Mouse (Mus musculus) megakaryocyte, embryonic 14.5 days (primary cell): Measurements from ENCODE around the gene Rnf217. TPM values are rescaled to one million over a fixed set of nuclear protein-coding genes. Genes with fewer than 3 reads are reported as not detected.

ENCODE experiments used
- H3K27me3 ChIP-seq: replicated peaks from 2 replicates; pipeline ENCODE3; 2012; ENCODE audit warnings: inconsistent platforms
- H3K36me3 ChIP-seq: replicated peaks from 2 replicates; pipeline ENCODE3; 2012; ENCODE audit warnings: low read length, inconsistent platforms, mixed read lengths
- H3K4me1 ChIP-seq: 2 replicates; pipeline ENCODE4 v1.6.1; 2012; ENCODE audit warnings: inconsistent platforms
- H3K4me3 ChIP-seq: replicated peaks from 2 replicates; pipeline ENCODE3; 2012; ENCODE audit warnings: moderate library complexity, mild to moderate bottlenecking, inconsistent platforms
- H3K9me3 ChIP-seq: 2 replicates; pipeline ENCODE4 v1.6.1; 2012; ENCODE audit warnings: inconsistent platforms
- FLI1 ChIP-seq: IDR thresholded peaks from 2 replicates; pipeline ENCODE4 v1.6.1; 2012; ENCODE audit warnings: low read length, inconsistent platforms, mixed read lengths
- GATA1 ChIP-seq: IDR thresholded peaks from 3 replicates; pipeline ENCODE4 v1.6.1; 2012; ENCODE audit warnings: mixed read lengths, low read length, inconsistent platforms, borderline replicate concordance
- polyA plus RNA-seq: library from polyadenylated mRNA; stranded (reverse); fragments of >175 nt; gene quantifications from 2 replicates; pipeline ENCODE4 v1.2.3, GENCODE M21; 2012; ENCODE audit warnings: low replicate concordance; ENCODE audit not compliant: insufficient read depth

Gene Rnf217
- polyA plus RNA-seq, 1 experiment: 0.91 TPM

GRCm38 (mm10) chr10:31537213-31537612, 71.8 kb downstream of the Rnf217 start:
- no peak overlapping the region for H3K4me3 ChIP-seq
- no peaks in the 10 kb centered on the region for H3K36me3 ChIP-seq
- TF ChIP-seq FLI1: no peak
- TF ChIP-seq GATA1: no peak
- H3K9me3 ChIP-seq: no peaks in the 10 kb centered on the region
- peaks cover 18% of the 10 kb centered on the region for H3K4me1 ChIP-seq
- no peaks in the 10 kb centered on the region for H3K27me3 ChIP-seq

GRCm38 (mm10) chr10:31535046-31535445, 73.9 kb downstream of the Rnf217 start:
- no peak for TF ChIP-seq FLI1
- TF ChIP-seq GATA1: no peak
- Histone ChIP-seq H3K4me1 (peaks cover 14% of the 10 kb centered on the region), H3K36me3 (no peaks in the 10 kb centered on the region), H3K4me3 (no peak overlapping the region), H3K9me3 (no peaks in the 10 kb centered on the region), H3K27me3 (no peaks in the 10 kb centered on the region)

GRCm38 (mm10) chr10:31533270-31533826, 75.6 kb downstream of the Rnf217 start:
- no peaks in the 10 kb centered on the region for H3K36me3 ChIP-seq
- H3K4me3 ChIP-seq: no peak overlapping the region
- TF ChIP-seq FLI1: no peak
- no peak for TF ChIP-seq GATA1

GRCm38 (mm10) chr10:31532782-31533181, 76.2 kb downstream of the Rnf217 start:
- H3K36me3 ChIP-seq: no peaks in the 10 kb centered on the region
- TF ChIP-seq GATA1 (no peak), FLI1 (no peak)
- no peaks in the 10 kb centered on the region for H3K9me3 ChIP-seq
- H3K27me3 ChIP-seq: no peaks in the 10 kb centered on the region
- H3K4me1 ChIP-seq: peaks cover 5% of the 10 kb centered on the region; the same call in 1 of the 2 replicates
- H3K4me3 ChIP-seq: no peak overlapping the region

More at GRCm38 (mm10) chr10:31533270-31533826, 75.6 kb downstream of the Rnf217 start:
- no peaks in the 10 kb centered on the region for H3K9me3 ChIP-seq
- H3K4me1 ChIP-seq: peaks cover 5% of the 10 kb centered on the region; the same call in 1 of the 2 replicates
- no peaks in the 10 kb centered on the region for H3K27me3 ChIP-seq

- H3K9me3 ChIP-seq: no peaks in the 10 kb centered on the region
- H3K36me3 ChIP-seq: no peaks in the 10 kb centered on the region
- peaks cover 9% of the 10 kb centered on the region; the same call in 1 of the 2 replicates for H3K4me1 ChIP-seq
- H3K27me3 ChIP-seq: no peaks in the 10 kb centered on the region
- H3K4me3 ChIP-seq: no peak overlapping the region
- TF ChIP-seq FLI1 (no peak), GATA1 (no peak)
These were observed 80.5 kb downstream of the Rnf217 start for GRCm38 (mm10) chr10:31528297-31528984.

- H3K4me1 ChIP-seq: peaks cover 4% of the 10 kb centered on the region; the same call in 1 of the 2 replicates
These were observed 83.3 kb downstream of the Rnf217 start for GRCm38 (mm10) chr10:31525705-31526104.

GRCm38 (mm10) chr10:31519420-31519819, 89.6 kb downstream of the Rnf217 start:
- Histone ChIP-seq H3K4me1 (peaks cover 8% of the 10 kb centered on the region; the same call in 1 of the 2 replicates), H3K36me3 (no peaks in the 10 kb centered on the region)
- TF ChIP-seq GATA1 (no peak), FLI1 (no peak)

More at GRCm38 (mm10) chr10:31525705-31526104, 83.3 kb downstream of the Rnf217 start:
- Histone ChIP-seq H3K4me3 (no peak overlapping the region), H3K27me3 (no peaks in the 10 kb centered on the region), H3K9me3 (no peaks in the 10 kb centered on the region), H3K36me3 (no peaks in the 10 kb centered on the region)
- TF ChIP-seq GATA1 (no peak), FLI1 (no peak)

GRCm38 (mm10) chr10:31518210-31518609, 90.8 kb downstream of the Rnf217 start:
- Histone ChIP-seq H3K4me1 (peaks cover 8% of the 10 kb centered on the region; the same call in 1 of the 2 replicates), H3K36me3 (no peaks in the 10 kb centered on the region), H3K27me3 (no peaks in the 10 kb centered on the region), H3K4me3 (no peak overlapping the region), H3K9me3 (no peaks in the 10 kb centered on the region)
- TF ChIP-seq GATA1 (no peak), FLI1 (no peak)

More at GRCm38 (mm10) chr10:31519420-31519819, 89.6 kb downstream of the Rnf217 start:
- Histone ChIP-seq H3K4me3 (no peak overlapping the region), H3K27me3 (no peaks in the 10 kb centered on the region), H3K9me3 (no peaks in the 10 kb centered on the region)

GRCm38 (mm10) chr10:31517192-31517591, 91.8 kb downstream of the Rnf217 start:
- TF ChIP-seq GATA1: no peak
- no peak for TF ChIP-seq FLI1
- Histone ChIP-seq H3K4me3 (no peak overlapping the region), H3K9me3 (no peaks in the 10 kb centered on the region), H3K36me3 (no peaks in the 10 kb centered on the region), H3K27me3 (no peaks in the 10 kb centered on the region), H3K4me1 (peaks cover 8% of the 10 kb centered on the region; the same call in 1 of the 2 replicates)

- no peaks in the 10 kb centered on the region for H3K36me3 ChIP-seq
- H3K27me3 ChIP-seq: no peaks in the 10 kb centered on the region
- H3K4me1 ChIP-seq: peaks cover 8% of the 10 kb centered on the region; the same call in 1 of the 2 replicates
- no peak overlapping the region for H3K4me3 ChIP-seq
- TF ChIP-seq GATA1 (no peak), FLI1 (no peak)
- H3K9me3 ChIP-seq: no peaks in the 10 kb centered on the region
These were observed 93.1 kb downstream of the Rnf217 start for GRCm38 (mm10) chr10:31515897-31516296.
